16 mouse cellular contexts compared by ENCODE assay signal in the genomic region with DNA sequence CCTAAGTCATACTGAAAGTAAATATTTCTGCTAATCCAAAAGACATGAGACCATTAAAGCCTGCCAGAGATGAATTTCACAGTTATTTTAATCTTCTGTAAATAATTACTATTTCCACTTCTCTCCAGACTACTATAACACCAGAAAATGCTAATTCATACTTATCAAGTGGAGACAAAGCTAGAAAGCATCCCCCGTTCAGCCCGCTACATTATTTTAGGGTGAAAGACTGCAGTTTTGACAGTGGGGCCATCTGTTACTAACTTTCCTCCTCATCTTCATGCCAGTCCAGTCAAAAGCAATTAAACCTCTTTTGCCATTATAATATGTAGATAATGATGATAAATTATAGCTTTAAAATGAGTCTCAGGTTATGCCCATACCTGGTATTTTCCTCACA.
"Had no signal": no experiment of that assay in that cellular context is flagged by ENCODE, and none has a peak within 500 bp of the region (broad histone marks: within the 10 kb centered on the region; RNA-seq: fewer than 3 reads in every experiment).

No protein-coding gene starts in this region.

- H3K4me1 ChIP-seq: neural tube, embryonic 12.5 days; stomach, embryonic 15.5 days had no signal

- H3K4me2 ChIP-seq: neural tube, embryonic 12.5 days; neural tube, embryonic 13.5 days; stomach, embryonic 15.5 days had no signal

- H3K27ac ChIP-seq: neural tube, embryonic 12.5 days; neural tube, embryonic 13.5 days; stomach, embryonic 15.5 days; stomach, postnatal 0 days had no signal

- H3K9me3 ChIP-seq: neural tube, embryonic 12.5 days; neural tube, embryonic 13.5 days; stomach, embryonic 15.5 days had no signal

- H3K36me3 ChIP-seq: neural tube, embryonic 12.5 days; neural tube, embryonic 13.5 days; stomach, embryonic 15.5 days had no signal

- H3K27me3 ChIP-seq: neural tube, embryonic 12.5 days; neural tube, embryonic 13.5 days; stomach, embryonic 15.5 days had no signal

- H3K4me3 ChIP-seq: neural tube, embryonic 12.5 days; neural tube, embryonic 13.5 days; stomach, embryonic 15.5 days had no signal

- DNase-seq: retina, postnatal 1 day; right cerebral cortex, adult 18-20 months; right cerebral cortex, postnatal 14 days; right cerebral cortex, postnatal 25 days; right cerebral cortex, postnatal 4 days; spleen, adult 18-20 months; thymus, adult 18-20 months; thymus, adult 2 months; thymus, postnatal 14 days; thymus, postnatal 25 days; thymus, postnatal 36 days; thymus, postnatal 4 days had no signal

- H3K9ac ChIP-seq: neural tube, embryonic 12.5 days; neural tube, embryonic 13.5 days; stomach, embryonic 15.5 days had no signal
